Mouse (Mus musculus): ENCODE measurements around the gene Rundc1. TPM values are rescaled to one million over a fixed set of nuclear protein-coding genes. Genes with fewer than 3 reads are reported as not detected.
A peak's percentile ranks its signal among the peaks of the same experiment; 100 is the strongest.
"Not testable (repeated sequence)": the region's sequence is repeated elsewhere in the genome, so short reads cannot be mapped to it uniquely, and the experiment has no call there.

Gene Rundc1
- total RNA-seq, 2 experiments from 2014 or later = 8.6 to 9.5 TPM

DNA sequence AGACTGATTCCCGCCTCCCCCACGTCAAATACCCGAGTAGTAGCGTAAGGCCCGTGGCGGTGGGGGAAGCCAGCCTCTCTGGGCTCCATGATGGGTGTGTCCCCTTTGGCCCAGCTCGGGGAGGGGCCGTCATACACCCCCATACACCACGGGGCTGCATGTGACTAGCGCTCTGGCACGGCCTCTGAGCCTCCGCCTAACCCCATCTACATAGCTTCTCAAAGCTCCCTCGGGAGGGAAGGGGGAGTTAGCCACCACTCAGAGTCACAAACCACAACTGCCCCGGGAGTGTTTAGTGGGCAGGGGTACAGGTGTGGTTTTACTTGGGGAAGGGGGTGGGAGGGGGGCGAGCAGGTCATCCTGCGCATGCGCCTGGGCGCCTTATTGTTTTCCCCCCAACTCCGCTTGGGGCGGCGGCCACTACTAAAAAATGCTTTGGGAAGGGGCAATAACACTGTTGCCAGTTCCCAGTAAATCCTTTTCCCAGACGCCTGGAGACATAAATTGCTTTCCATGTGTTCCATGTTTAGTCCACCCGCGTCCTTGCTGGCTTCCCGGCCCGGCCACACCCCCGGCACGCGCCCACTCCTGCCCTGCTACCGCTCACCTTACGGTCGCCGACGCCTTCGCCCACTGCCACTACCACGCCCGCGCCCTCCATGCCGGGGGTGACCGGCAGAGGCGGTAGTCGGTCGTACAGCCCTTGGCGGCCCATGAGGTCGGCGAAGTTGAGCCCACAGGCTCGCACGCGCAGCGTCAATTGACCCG is 40.4 kb downstream of the Rundc1 start:
- peak; percentile 48 to 80 for DNase-seq (ENCODE audit: low spot score in 2 of 2)

DNA sequence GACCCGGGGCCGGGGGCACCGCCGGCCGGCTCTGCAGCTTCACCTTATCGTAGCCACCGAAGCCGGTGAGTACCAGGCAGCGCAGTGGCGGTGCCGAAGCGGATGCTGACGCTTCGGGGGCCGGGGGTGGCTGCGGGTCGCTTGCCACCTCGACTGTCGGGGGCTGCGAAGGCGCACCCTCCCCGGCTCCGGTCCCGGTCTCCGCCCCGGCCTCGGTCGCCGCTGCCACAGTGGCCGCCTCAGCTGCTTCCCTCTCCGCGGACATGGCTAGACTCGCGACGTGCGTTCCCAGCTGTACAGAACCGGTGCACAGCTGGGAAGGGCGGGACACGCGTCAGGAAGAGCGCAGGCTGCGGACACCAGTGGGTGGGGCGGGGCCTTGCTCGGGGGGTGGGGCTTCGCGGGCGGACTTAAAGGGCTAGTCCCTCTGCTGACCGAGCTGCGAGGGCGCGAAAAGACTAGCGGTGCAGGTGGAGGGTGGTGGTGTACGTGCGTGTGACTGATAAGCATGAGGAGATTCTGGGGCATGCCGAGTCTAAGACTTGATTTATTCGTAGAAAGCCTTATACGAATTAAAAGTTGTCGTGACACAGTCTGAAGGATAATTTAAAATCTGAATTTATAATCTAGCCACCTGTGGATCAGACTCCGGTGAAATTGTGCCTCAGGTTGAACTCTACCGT is 41.1 kb downstream of the Rundc1 start, which contains the start of gene Vat1:
Gene Vat1 (minus strand): TSS at position 362 of the 683 bp plus-strand sequence.
- DNase-seq (ENCODE audit: low spot score in 2 of 2) = peak; percentile 49 to 78

DNA sequence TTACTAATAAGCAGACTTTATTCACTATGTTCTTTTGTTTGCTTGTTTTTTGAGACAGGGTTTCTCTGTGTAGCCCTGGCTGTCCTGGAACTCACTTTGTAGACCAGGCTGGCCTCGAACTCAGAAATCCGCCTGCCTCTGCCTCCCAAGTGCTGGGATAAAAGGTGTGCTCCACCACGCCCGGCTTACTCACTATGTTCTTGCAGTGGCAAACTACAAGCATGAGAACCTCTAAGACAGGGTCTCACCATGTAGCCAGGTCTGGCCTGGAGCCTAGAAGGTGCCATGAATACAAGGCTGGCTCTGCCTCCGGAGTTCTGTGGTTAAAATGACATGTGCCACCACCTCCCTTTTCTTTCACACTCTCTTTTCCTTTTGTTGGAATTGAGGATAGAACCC is 41.7 kb downstream of the Rundc1 start:
- DNase-seq (ENCODE audit: low spot score in 2 of 2) = not testable (repeated sequence)

DNA sequence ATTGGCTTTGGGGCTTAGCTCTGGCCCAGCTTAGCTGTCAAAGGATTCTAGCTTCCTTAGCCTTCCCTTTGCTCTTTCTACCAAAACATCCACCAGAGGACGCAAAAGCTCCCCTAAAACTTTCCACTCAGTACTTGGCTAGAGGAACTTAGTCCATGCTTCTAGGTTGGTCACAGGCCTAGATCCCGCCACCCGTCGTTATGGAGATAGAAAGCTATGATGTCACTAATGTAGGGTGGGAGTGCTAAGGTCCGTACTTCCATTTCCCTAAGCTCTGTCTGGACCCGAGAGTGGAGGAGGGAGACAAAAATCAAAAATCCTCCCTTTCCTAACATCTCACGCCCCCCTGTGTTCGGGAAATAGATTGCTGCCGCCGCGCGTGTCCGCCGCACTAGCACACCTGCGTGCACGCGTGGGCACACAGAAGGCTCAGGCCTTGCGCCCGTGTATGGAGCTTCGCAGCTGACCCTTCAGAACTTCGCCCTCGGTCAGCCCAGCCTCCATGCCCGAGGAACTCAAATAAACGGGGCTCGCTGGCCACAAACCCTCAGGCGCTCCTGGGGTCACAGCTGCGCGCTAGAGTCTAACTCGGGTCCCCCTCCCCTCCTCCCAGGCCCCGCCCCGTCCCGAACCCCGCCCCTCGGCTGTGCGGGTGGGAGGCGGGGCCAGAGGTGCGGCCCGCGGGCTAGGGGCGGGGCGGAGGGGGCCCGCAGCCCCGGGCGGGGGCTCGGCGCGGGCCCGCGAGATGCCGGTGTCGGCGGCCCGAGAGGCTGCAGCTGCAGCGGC is 42.8 kb downstream of the Rundc1 start:
- peak; percentile 50 to 69 for DNase-seq (ENCODE audit: low spot score in 2 of 2)

DNA sequence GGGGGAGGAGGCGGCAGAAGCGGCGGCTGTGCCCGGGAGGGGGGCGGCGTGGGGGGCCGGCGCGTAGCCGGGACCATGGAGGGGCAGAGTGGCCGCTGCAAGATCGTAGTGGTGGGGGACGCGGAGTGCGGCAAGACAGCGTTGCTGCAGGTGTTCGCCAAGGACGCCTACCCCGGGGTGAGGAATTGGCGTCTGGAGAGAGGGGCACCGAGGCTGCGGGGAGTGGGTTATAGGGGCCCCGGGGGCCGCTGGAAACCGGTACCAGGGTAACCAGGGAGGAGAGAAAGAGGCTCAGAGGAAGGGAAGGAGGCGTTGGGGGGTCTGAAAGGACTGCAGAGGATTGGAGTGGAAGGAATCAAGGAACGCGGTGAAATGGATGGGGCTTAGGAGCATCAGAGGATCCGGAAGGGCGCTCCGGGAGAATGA is 43.4 kb downstream of the Rundc1 start:
- DNase-seq (ENCODE audit: low spot score in 2 of 2) = no peak

DNA sequence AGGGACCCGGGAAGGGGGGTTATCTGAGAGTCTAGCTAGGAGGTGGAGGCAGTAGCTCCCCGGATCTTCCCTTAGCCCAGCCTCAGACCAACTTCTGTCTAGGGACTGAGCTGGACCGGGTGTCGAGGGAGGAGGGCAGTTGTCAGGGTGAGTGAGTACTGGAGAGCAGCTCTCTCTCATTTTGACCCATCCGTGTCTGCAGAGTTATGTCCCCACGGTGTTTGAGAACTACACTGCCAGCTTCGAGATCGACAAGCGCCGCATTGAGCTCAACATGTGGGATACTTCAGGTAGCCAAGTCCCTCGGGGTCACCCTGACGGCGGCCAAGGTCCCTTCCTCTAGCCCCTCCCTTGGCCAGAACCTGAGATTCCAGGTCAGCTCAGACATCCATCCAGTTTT is 43.8 kb downstream of the Rundc1 start:
- DNase-seq (ENCODE audit: low spot score in 2 of 2) = no peak

DNA sequence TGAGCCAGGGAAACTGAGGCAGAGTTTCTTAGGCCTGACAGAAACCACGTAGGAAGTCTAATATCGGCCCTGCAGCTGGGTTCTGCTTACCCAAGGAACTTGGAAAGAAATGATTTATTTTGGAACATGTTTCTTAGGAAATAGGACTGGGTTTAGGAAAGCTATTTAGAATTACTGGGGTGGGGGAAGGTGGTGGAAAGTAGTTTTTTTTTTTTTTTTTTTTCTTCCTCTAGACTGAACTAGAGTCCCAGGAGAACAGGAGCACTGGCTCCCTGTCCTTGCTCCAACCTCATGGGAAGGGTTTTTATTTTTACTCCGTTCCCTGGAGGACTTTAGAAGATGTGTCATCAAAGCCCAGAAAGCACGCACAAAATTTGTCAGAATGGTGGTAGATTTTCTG is 44.3 kb downstream of the Rundc1 start:
- DNase-seq (ENCODE audit: low spot score in 2 of 2) = no peak

DNA sequence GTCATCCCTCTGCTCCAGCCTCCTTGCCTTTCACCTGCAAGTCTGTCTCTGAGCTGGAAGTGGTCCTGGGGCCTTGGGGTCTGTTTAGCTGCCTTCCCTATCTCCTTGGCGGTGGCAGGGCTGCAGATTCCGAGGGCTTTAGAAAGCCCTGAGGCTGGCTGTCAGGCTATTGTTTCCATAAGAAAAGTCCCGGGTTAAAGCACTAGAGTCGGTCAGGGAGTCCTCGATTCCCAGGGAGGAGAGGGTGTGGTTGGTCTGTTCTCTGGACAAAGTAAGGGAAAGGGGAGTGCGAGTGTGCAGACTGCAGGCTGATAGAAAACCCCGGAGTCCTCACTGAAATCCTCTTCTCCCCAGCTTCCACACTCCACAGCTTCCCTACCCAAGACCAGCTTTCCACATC is 45.3 kb downstream of the Rundc1 start:
- DNase-seq (ENCODE audit: low spot score in 2 of 2) = no peak

DNA sequence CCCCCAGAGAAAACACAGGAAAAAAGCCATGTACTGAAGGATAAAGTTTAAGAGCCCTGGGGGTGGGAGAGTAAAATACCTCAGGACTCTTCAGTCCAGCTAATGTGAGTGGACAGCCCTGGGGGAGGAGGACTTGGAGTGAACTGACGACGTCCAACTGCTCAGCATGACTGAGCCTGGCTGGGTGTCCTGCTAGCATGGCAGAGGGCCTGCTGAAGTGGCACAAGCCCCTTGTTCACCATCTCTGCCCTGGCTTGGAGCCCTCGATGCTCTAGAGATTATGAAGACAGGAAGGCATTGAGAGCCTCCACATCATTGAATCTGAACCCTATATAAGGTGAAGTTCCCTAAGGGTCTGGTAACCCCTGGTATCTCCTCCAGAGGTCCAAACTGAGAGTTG is 47.0 kb downstream of the Rundc1 start:
- DNase-seq (ENCODE audit: low spot score in 2 of 2) = no peak

DNA sequence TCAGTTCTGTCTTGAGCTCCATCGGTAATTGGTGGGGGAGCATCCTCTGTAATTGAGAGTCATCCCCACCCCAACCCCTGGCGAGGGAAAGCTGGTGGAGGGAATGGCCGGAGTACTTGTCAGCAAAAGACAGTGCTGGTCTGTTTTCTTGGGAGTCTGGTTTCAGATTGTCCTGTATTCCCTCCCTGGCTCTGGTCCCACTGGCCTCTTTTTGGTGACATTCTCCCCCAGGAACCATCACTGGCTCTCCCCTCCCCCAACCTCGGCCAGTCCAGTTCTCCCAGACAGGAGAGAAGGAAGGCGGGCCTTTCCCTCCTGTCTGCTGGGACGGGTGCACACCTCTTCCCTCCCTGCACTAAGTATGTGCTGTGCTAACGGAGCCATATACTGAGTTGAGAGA is 47.5 kb downstream of the Rundc1 start:
- DNase-seq (ENCODE audit: low spot score in 2 of 2) = no peak

DNA sequence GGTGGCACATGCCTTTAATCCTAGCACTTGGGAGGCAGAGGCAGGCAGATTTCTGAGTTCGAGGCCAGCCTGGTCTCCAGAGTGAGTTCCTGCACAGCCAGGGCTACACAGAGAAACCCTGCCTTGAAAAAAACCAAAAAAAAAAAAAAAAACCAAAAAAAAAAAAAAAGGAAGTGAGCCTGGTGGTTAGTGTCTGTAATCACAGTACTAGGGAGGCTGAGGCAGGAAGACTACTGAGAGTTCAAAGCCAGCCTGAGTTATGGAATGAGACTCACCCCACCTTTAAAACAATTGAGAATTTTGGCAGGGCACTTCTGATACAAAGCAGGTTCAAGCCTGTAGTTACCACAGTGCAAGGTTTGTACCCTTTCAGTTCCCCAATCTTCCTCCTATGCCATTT is 48.8 kb downstream of the Rundc1 start:
- DNase-seq (ENCODE audit: low spot score in 2 of 2) = not testable (repeated sequence)

DNA sequence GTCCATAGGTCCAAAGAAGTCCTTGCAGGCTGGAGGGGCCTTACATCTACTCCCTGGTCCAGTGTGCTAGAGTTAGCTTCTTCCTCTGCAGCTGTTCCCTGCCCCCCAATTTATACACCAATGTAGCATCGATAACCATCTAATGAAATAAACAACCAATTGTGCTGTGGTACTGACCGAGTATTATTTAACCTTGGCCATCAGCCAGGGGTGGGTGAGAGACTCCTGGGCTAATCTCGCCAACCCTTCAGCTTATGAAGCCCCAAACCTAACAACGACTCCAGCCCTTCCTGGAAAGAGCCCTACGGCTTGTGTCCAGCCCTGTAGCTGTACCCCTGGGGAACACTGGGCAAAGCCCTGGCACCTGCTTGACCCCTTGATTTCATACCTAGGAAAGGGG is 49.4 kb downstream of the Rundc1 start:
- DNase-seq (ENCODE audit: low spot score in 2 of 2) = no peak

DNA sequence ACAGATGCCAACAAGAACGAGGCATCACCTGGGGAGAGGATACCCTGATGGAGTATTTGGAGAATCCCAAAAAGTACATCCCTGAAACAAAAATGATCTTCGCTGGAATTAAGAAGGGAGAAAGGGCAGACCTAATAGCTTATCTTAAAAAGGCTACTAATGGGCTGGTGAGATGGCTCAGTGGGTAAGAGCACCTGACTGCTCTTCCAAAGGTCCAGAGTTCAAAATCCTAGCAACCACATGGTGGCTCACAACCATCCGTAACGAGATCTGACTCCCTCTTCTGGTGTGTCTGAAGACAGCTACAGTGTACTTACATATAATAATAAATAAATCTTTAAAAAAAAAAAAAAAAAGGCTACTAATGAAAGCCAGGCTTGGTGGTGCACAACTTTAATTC is 51.5 kb downstream of the Rundc1 start:
- not testable (repeated sequence) for DNase-seq (ENCODE audit: low spot score in 2 of 2)

DNA sequence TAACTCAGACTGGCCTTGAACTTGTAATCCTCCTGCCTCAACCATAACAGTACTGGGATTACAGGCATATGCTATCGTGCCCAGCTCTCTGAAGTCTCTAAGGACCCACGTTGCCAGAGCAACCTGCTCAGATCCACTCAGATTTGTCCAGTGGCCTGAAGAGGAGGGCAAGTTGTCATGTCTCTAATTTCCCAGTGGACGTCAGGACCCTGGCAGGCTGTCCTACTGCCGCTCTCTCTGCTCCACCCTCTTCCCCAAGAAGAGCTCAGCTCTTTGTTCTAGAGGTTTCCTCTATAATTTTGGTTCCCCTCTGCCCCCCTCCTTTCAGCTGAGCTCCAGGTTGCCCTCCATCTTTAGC is 52.3 kb downstream of the Rundc1 start:
- no peak for DNase-seq (ENCODE audit: low spot score in 2 of 2)

DNA sequence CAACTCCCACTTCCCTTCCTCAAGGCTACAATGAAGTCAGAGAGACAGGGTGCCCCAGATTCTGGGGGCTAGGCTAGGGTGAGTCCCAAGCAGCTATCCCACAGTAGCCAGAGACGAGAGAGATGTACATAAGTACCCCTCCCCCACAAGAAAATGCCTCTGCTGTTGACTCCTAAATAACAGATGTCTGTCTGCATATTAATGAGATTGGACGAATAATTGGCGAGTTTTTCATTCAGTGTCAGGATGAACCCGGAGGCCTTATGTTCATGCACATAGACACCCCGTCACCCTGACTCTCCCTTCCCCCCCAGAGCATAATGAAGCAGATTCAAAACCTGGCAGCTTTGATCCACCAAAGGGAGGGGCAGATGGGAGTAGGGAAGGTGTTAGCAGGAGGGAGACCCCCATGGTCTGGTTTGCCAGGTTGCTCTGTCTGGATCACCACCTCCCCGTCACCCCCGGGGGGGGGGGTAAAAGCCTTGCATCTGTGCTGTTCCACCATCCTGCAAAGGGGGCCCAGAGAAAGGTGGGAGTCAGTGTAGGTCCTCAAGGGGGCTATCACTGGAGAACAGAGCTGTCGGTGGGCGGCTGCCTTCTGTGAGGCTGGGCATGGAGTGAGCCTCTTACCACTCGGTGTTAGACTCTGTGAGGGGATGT is 52.8 kb downstream of the Rundc1 start:
- DNase-seq (ENCODE audit: low spot score in 2 of 2) = no peak

DNA sequence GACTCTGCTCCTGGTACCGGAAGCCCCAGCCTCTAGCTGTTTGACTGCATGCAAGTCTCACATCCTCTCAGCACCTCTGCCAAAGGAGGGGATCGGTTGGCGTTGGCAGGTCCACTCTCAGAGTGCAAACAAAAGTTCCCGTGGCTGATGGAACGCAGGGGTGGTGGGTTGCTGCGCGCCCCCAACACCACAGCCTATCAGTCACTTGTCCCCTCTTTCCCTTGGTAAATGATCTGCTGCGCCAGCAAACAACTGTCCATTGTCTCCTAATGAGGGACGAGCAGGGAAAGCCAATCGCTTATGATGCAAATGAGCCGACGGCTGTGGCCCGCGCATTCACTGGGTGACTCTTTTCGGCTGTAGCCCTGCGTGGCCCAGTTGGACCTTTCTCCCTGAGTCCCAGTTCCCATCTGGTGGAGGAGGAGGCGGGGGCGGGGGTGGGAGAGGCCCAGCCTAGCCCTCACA is 54.3 kb downstream of the Rundc1 start:
- no peak for DNase-seq (ENCODE audit: low spot score in 2 of 2)

DNA sequence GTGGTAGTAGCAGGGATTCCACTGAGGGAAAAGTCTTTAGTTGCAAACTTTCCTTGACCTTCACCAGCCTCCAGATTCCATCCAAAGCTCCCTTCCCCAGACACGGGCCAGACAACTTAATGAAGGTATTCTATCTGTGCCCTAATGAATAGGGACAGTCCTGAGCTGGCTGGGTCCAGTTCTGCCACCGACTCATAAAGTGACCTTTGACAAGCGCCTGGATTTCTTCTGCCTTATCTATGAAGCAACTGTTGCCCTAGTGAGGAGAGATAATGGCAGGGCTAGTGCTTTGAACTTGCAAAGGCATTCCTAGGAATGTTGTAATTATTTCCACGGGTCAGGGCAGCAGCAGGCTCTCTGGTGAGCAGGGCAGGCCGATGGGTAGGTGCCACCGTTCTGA is 56.0 kb downstream of the Rundc1 start:
- DNase-seq (ENCODE audit: low spot score in 2 of 2) = no peak

DNA sequence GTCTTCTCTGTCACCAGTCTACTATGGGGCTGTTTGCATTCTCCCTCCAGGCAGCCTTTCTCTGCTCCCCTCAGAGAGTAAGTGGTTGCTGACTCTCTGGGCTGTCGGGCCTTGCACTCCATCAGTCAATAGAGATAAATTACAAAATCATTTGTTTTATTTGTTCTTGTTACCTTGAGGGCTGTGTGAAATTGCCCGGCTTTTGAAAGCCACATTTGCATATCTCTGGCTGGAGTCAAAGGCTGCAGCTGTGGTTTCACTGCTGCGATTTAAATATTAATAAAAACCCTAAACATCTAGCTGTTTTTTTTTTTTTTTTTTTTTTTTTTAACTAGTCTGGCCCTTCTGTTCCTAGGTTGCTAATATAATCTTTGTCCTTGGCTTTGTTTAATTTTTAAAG is 58.9 kb downstream of the Rundc1 start:
- DNase-seq (ENCODE audit: low spot score in 2 of 2) = no peak

DNA sequence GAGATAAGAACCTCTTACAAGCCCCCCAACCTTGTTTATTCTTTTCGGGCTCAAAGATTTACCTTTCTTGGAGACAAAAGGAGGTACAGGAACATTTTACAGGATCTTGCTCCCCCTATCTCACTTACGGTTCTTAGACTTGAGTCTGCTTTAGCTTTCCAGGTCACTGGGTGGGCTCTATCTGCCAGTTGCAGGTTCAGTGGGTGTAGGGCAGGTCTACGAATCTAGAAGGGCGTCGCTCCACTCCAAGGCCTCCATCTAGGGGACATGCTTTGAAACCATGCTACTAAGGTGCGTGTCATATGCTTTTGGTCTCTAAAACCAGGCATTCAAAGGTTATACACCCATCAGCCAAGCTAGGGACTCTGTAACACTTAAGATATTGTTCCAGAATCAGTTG is 59.4 kb downstream of the Rundc1 start:
- DNase-seq (ENCODE audit: low spot score in 2 of 2) = no peak

DNA sequence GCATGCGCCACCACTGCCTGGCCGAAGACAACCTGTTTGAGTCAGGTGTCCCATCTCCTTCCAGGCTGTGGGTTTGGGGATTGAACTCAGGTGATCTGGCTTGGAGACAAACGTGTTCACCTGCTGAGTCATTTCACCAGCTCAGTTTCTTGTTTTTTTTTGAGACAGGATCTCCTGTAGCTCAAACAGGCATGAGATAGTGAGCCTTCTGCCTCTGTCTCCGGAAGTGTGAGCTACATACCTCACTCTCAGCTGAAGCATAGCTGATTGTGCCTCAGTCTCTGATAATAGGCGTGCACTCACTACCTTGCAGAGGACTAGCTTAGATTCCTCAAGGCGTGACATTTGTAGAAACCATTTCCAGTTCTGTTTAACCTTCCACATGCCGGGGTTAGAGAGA is 59.9 kb downstream of the Rundc1 start:
- DNase-seq (ENCODE audit: low spot score in 2 of 2) = no peak

All from gastrocnemius, postnatal 4 days (tissue).